Mouse (Mus musculus): ENCODE measurements at regions not wholly inside any gene's neighbourhood (a gene's known extent, or its start where the extent isn't known, plus 50 kb on each side); places are given as distances from the start of the nearest gene placed in this dataset.

GRCm38 (mm10) chr14:66462081-66462480 lies 453.1 kb upstream of the Gulo start:
- TF ChIP-seq NANOG (IDR thresholded peaks at IDR 0.05; ENCODE audit: borderline replicate concordance, low read length) (no peak), CTCF (conservative IDR thresholded peaks at IDR 0.05; ENCODE audit: low read length) (no peak), POU5F1 (IDR thresholded peaks at IDR 0.05; ENCODE audit: borderline replicate concordance, low read length) (no peak)

All from E14TG2a.4 (cell line).